Mouse (Mus musculus): Measurements from ENCODE around the gene Smco3.

DNA sequence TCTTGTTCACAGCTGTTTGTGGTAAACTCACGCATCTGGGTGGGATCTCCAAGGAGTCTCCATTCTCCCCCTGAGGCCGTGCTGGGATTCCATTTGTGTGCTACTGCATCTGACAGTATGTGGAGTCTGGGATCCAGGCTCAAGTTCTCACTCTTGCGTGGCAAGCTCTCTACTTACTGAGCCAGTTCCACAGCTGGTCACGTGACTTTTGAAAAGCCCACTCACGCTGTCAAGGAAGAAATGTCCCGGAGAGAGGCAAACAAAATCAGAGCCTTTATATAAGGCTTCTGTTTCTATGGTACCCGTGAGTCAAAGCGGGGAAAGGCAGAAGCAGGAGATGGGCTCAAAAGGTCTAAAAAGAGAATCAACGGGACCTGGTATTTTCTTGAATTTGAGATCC is 52.5 kb downstream of the Smco3 start:
- TF ChIP-seq CTCF (conservative IDR thresholded peaks at IDR 0.05; ENCODE audit: low read length) (no peak), POU5F1 (IDR thresholded peaks at IDR 0.05; ENCODE audit: borderline replicate concordance, low read length) (no peak), NANOG (IDR thresholded peaks at IDR 0.05; ENCODE audit: borderline replicate concordance, low read length) (no peak)
